Mouse (Mus musculus) heart, adult 11 months (tissue): ENCODE results near the gene Smarce1.

Experiments used
- DNase-seq: peaks from one replicate; pipeline ENCODE4 v3.0.0; 2022

Gene Smarce1

DNA sequence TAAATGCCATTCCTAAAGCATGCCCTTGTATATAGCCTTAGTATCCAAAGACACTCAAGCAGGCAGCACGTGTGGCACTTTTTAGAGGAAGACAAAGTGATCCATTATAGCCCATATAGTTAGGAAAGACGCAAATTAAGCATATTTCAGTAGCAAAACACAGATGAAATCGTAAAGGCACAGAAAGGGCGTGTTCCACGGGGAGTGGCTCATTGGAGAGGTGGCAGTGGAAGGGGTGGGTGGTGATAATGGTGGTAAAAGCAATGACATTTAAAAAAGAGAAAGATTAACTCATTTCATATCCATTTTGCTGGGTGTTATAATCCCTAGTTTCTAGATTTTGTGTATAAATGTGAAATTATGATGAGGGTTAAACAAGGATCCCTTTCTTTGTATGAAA, 4.5 kb downstream of the Smarce1 start:
- DNase-seq = peak; percentile 52

DNA sequence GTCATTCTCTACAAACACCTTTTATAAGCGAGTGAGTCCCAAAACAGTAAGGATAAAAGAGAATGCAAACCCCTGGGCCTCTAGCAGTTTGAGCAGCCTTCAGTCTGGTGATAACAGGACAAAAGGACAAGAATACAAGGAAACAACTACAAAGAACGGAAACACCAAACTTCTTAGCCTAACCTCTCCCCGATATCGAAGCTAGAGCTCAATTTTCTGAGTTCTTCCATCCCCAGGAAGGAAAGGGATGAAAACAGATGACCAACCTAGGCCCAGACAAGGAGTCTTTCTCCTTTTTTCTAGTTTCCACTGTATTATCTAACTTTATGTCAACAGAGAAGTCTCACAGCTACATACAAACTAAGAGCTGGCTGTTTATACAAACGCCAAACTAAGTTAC, 7.5 kb downstream of the Smarce1 start:
- peak; percentile 86 for DNase-seq

DNA sequence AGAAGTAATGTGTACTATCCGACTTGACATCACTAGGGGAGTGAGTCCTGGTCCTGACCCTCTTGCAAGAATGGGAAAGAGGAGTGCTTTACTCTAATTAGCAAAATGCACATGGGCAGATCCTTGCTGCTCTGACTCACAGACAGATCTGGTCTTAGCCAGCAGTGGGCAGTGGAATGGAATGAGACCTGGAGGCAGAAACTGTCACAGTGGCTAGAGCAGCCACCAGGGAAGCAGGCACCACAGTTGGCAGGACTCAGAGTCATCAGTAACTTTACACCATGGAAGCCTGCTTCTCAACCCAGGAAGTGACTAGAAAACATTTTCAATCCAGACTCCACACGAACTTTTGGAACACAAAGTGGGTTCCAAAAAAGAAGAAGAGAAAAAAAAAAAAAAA, 9.0 kb downstream of the Smarce1 start:
- DNase-seq = peak; percentile 79

DNA sequence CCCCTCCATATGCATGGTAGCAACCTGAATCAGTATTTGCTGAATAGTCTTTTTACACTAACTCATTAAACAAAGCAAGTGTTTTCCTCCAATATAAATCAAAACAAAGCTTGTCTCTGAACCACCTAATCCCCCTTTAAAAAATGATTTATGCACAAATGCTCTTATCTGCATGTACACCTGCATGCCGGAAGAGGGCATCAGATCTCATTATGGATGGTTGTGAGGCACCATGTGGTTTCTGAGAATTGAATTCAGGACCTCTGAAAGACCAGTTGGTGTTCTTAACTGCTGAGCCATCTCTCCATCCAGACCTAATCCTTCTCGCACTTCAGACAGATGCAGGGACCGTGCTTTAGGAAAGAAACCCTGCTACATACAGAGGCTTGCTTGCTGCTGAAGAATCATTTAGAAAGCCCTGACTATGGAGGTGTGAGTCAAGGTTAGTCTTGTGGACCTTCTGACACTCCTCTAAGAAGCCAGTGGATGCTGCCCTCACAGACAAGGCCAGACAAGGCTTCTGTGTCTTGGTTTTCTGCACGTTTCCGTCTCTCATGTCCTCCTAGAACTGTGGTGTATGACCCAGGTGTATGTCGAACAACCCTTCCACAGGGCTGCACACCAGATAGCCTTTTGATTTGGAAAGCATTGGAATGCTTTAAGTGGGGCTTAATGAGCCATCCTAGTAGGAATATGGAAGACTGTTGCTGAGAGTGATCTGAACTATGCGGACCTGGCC, 13.4 kb downstream of the Smarce1 start:
- peak; percentile 82 for DNase-seq

DNA sequence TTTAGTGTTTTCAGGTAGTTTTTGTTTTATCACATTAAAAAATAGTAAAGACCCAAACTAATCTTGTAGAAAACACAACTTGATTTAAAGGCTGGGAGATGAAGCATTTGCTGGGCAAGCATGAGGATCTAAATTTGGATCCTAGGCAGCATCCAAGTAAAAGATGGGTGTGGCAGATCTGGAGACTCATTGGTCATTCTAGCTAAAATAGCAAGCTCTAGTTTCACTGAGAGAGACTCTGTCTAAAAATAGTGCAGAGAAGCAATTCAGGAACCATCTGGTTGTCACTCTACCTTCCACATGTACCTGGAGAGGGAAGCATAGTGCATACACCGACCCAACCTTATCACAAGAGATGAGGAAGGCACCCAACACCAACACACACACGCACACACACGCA, 14.6 kb downstream of the Smarce1 start:
- peak; percentile 85 for DNase-seq

DNA sequence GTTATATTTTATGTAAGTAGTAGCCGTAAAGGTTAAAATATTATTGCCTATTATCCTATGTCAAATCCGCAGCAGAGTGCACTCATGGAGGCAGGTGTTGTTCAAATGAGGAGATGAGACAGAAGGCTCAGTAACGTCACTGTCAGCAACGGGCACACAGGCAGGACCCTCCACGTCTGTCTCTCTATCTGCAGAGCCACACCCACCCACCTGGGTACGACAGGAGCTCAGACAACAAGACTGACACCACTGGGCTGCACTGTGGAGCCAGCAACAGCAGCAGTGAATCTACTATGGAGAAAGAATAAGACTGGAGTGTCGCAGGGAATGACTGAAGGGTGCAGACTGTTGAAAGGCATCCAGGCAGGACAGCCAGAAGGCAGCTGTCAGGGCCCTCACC, 18.1 kb downstream of the Smarce1 start:
- peak; percentile 83 for DNase-seq

DNA sequence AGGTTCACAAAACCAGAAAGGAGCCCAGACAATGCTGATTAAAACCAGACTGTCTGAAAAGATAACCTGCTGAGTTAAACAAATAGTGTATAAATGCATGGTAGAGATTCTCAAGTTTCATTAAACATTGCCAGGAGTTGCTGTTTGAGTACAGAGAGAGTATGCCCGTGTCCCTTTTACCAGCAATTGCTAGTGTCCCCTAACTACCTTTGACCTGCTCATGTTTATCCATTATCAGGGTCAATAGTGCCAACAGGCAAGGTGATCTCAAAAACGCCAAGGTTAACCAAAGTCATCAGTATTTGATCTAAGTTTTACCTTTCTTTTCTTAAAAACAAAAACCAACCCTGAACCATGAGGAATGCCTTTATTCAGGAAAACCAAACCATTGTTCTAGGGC, 18.9 kb downstream of the Smarce1 start:
- peak; percentile 4 for DNase-seq

DNA sequence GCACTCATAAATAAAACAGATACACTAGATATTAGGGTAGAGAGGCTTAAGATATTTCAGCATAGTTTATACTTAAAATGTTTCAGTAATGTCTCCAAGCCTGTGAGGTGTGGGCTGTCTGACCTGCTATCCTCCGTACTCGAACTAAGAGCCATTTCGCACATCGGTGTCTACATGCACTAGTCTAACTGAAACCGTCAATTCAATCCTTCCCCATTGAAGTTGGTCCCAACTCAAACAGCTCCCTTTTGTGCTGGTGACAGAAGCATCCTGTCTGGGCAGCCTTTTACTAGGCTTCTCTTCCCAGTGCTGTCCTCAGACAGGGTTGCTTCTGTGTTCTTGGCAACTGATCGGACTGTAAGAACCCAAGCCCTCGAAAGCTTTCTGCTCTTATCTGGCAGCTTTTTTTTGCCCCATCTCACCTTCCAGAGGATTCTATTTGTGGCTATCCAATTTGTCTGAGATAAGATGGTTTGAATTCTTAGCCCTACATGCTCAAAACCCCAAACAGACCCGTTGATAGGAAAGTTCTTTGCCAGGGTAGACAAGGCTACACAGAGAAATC, 22.6 kb downstream of the Smarce1 start:
- DNase-seq = peak; percentile 90

DNA sequence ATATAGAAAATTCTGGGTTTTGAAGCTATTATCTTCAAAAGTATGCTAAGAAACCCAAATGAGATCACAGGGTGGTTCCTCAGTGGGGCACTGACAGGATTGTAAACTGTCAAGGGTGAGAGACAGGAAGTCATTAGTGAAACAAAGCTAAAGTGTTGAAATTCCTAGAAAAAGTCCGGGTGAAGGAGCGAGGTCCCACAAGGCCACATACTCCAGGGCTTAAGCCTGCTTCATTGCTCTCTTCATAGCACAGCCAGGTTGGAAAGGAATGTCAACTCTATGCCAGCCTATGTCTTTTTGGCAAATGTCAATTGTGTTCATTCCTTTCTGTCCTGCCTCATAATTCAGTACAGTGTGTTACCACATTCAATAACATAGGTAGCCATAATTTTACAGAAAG, 23.4 kb downstream of the Smarce1 start:
- peak; percentile 64 for DNase-seq

DNA sequence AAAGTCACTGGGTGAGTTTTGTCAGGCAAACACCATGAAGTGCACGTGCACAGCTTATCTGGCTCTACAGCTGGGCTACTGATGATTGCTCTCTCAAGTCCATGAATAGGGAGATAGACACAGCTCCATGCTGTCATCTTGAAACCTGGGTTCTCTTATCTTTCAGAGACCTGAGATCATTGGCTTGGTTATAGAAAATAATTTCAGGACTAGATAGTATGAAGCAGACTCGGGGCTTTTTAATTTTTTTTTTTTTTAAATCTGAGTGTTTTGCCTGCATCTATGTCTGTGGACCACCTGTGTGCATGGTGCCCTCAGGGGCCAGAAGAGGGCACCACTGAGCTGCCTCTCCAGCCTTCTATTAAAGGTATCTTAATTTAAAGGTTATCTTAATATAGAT, 23.9 kb downstream of the Smarce1 start:
- DNase-seq = no peak

DNA sequence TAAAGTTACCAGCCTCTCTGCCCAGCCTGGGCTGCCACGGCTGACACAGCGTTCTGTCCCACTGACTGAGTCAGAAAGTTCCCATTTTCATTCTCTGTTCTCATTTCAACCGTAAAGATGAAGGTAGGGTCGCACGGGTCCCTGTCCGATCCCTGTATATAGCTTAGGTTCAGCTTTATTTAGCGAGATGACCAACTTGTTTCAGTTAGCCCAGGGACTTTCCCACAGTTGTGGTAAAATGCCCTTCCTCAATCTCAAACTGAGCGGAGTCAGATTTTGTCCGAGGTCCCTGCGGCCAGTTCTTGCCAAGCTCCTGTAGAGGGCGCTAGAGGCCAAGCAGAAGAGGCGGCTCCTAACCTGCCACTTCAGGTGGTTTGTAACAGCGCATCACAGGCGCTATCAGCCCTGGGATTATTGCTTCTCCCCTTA, 41.6 kb downstream of the Smarce1 start:
- DNase-seq = no peak

DNA sequence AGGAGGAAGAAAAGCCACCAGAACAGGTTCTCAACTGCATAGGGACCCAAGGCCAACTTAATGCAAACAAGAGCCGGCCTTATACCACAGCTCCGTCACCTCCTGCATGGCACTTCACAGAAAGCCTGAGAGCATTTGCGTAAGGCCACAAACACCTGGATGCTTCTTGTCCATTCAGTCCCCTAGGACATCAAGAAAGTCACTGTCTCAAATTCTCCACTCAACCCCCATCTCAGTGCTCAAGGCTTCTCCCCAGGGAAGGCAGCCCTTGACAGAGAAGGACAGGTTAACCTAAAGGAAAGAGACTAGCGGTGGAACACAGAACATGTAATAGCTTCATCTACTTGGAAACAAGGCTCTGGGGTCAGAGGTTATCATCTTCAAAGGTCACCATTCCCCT, 43.5 kb downstream of the Smarce1 start:
- DNase-seq = no peak

DNA sequence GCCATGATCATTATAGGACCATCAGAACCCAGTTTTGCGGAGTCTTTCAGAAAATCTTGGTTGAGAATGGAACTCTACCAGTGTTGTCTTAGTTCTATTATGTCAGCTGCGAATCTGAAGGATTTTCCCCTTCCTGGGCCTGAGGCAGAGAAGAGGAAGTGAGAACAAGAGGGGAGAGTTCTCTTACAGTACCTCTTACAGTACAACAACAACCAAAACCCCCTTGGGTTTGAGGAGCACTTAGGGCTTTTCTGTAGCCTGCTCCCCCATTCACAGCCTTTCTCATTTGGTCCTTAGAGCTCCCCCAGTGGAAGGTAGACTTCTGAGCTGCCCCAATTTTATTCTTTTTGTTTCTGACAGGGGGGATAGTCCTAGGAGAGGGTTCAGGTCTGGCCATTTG, 44.0 kb downstream of the Smarce1 start:
- no peak for DNase-seq

DNA sequence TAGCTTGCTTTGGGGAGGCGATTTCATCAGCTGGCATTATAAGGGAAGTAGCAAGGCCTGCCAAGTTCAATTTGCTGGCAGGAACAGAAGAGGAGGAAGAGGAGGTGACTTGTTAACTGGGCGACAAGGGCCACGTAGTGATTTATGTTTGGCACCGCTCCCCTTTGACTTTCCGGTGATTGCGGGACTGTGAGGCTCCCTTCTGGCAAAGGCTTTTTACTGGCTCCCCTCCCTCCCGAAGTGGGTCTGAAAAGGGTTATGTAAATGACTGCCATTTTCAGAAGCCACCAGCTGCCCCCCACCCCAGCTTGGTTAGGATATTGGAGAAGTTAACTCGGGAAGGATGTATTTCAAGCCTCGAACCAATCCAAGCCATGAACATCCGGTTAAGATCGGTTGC, 48.2 kb downstream of the Smarce1 start:
- DNase-seq = no peak

DNA sequence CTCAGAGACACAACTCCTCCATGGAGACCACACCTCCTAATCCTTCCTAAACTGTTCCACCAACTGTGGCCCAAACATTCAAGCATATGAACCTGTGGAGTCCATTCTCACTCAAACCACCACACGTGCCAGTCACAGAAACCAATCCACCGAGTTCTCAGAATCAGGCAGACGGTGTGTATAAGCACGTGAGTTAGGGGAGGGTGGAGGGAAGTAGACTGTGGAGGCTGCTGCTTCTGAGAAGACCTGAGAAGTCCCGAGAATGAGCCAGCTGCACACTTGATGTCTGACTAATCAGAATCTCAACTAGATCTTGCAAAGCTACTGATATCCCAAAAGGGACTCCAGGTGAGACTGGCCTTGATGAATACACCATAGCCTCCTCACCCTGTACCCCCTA, 50.7 kb downstream of the Smarce1 start:
- no peak for DNase-seq

DNA sequence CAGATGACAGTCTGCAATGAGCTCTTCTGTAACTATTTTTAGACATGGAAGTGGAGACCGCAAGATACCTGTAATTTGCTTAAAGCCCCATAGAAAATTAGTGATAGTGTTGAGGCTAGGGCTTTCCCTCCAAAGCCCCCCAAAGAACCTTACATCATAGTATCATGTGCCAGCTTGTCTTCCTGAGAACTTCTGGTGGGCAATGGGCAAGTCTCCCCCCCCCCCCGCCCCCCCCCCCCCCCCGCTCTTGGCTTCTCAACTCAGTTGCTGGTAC, 53.0 kb downstream of the Smarce1 start:
- DNase-seq = no peak

DNA sequence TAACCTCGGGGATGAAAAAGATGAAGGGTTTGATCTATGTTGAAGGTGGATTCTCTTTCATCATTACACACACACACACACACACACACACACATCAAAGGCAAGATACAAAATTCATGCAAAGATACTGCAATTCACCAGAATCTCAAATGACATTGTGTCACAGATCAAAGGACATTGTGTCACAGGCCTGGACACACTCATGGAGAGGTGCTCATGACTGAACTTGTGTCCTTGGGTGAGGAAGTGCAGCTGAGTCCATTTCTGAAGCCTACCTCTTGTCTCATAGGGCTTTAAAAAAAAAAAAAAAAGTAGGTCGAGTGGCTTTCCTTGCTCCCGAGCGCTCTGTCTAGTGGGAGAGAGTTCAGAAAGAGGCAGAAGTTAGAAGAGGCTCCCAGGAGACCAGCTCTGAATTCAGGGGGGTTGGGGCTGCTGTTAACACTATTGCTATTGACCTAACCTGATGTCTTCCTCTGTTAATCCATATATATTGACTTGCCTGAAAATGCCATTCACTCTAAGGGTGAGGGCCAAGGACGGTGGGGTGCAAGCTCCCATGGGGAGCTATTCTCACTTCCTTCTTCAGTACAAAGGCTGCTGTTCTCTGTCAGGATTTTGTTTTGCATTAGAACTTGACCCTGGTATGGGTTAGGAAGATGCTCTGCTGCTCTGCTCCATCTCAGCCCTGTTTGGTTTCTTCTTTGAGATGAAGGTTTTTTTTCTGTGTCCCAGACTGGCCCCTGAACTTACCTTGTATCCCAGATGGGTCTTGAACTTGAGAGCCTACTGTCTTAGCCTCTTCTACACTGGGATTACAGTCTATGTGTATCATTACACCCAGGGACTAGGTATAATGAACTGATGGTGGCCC, 53.5 kb downstream of the Smarce1 start:
- no peak for DNase-seq

DNA sequence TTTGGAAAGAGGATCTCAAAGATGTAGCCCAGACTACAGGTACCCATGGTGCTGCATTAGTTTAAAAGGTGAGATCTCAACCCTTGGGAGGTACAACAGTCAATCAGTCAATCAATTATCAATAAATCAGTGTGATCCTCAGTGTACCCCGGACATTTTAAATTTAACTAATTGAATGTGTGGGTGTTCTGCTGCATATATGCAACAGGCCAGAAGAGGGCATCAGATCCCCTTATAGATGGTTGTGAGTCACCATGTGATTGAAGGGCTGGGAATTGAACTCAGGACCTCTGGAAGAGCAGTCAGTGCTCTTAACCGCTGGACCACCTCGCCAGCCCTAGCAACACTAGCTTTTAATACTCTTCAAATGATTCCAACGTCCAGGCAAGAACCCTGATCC, 58.8 kb downstream of the Smarce1 start:
- DNase-seq = no peak

DNA sequence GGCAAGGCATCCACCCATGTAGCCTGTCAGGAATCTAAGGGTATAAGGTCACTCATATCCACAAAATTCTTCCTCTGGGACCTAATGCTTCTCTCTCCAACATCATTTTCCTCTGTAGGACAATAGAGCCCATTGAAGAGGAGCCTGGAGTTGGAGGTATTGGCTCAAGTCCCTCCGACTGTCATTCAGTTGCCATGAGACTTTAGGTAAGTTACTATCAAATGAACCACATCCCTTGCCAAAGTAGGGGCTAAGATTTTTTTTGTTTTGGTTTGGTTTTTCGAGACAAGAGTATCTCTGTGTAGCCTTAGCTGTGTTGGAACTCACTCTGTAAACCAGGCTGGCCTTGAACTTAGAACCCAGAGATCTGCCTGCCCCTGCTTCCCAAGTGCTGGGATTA, 59.4 kb downstream of the Smarce1 start:
- DNase-seq = no peak

DNA sequence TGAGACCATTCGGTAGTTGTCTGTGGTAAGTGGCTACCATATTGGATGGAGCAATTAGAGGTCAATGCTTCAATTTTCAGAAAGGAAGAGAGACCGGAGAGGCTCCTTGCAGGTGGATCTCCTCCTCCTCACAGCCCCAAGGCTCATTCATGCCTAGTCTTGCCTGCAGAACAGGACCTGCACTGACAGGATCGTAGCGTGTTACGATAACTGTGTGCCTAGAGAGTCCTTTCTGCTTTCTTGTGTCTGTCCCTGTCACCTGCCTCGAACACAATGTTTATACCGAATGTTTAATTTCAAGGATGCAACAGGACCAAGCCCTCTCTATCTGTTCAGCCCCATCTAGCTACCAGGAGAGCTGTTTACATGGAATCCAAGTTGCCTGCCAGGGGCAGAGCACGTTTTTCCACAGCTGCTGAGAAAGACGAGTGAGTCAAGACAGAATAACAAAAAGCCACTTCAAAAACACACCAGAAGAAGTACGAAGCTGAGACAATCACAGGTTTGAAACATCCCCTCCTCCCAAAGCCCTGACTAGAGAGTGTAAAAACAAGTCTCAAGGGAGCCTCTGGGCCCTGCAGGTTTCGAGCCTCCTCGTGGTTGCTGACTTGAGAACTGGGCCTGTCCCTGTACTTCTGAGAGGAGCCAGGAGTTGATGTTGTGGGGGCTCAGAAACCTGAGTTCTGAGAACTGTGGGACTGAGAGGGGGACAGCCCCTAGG, 60.1 kb downstream of the Smarce1 start:
- peak; percentile 88 for DNase-seq

DNA sequence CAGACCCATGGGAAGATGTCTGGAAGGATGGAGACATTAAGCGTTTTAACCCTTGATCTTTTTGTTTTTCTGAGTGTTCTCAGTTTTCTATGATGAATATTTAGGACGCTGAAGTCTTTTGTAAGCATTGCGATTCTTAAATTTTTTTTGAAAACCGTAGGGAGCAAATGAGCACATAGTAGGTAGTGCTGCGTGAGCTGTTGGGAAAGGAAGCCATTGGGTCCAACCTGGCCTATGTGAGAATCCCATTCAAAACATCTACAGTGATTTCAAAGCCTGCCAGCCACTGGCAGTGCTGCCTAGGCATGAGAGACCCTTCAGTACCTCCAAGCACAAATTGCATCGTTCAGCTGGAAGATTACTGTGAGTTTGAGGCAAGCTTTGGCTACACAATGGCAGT, 60.8 kb downstream of the Smarce1 start:
- DNase-seq = no peak

DNA sequence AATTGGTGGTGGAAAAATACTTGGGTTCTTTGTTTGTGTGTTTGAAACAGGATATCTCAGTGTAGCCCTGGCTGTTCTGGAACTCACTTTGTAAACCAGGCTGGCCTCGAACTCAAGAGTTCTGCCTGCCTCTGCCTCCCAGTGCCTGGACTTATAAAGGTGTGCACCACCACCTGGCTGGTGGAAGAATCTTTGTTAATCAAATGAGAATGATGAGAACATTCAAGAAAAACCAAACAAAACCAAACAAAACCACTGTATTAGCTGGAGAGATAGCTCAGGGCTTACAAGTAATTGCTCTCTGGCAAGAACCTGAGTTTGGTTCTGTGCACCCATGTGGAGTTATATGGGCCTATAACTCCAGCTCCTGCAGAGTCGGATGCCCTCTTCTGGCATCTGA, 61.4 kb downstream of the Smarce1 start:
- no peak for DNase-seq

DNA sequence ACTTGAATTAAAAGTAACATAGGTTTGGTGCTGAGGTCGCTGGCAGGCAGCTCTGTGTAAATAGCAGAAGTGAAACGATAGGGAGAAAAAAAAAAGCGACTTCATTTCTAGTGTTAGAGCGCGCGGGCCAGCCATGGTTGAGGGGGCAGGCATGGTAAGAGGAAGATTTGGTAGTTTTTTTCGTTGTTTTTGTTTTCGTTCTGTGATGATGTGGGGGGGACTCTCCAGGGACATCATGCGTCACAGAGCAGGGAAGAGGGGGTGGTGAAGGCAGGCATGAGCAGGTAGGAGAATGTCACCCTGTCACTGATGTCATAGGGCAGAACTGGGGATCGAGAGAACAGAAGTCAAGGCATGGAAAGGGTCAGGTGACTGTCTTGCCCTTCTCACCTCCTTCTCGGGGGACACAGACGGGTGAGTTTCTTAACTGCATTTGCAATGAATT, 62.8 kb downstream of the Smarce1 start:
- peak; percentile 89 for DNase-seq

DNA sequence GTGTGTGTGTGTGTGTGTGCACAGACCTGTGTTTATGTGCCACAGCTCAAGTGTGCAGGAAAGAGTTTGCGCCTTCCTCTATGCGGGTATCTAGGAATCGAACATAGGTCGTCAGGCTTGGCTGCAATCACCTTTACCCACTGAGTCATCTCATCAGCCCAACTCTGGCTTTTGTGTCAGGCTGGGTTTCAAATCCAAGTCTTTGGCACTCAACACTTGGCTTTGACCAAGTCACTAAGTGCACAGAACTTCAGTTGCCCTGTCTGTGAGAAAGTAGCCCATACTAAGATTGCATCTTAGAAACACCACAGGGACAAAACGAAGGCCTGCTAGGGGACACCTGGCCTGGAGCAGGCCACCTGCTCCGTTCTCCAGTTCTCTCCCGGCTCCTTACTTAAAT, 63.2 kb downstream of the Smarce1 start:
- no peak for DNase-seq
